Mouse (Mus musculus) C2C12 (cell line): ENCODE results near the gene Dnajc17.

Experiments
- CEBPB ChIP-seq: IDR thresholded peaks from one replicate; pipeline ENCODE4 v1.6.1; 2011; ENCODE audit warnings: low read depth, mild to moderate bottlenecking, control low read depth, moderate library complexity
- CTCF ChIP-seq: IDR thresholded peaks from one replicate; pipeline ENCODE4 v1.5.1; 2011; ENCODE audit not compliant: control insufficient read depth, insufficient read depth, insufficient read length
- FOSL1 ChIP-seq: IDR thresholded peaks from one replicate; pipeline ENCODE4 v1.8.0; 2011; ENCODE audit warnings: mild to moderate bottlenecking, low read length; ENCODE audit not compliant: poor library complexity, insufficient read depth, severe bottlenecking
- MAX ChIP-seq: IDR thresholded peaks from one replicate; pipeline ENCODE4 v1.6.1; 2011; ENCODE audit warnings: mild to moderate bottlenecking, control low read depth
- MYOG ChIP-seq: IDR thresholded peaks from one replicate; pipeline ENCODE4 v1.6.1; 2011; ENCODE audit not compliant: control insufficient read depth, insufficient read length; ENCODE audit errors: extremely low read depth
- USF1 ChIP-seq: IDR thresholded peaks from one replicate; pipeline ENCODE4 v1.6.1; 2011; ENCODE audit warnings: low read depth, mild to moderate bottlenecking, control low read depth, moderate library complexity

DNA sequence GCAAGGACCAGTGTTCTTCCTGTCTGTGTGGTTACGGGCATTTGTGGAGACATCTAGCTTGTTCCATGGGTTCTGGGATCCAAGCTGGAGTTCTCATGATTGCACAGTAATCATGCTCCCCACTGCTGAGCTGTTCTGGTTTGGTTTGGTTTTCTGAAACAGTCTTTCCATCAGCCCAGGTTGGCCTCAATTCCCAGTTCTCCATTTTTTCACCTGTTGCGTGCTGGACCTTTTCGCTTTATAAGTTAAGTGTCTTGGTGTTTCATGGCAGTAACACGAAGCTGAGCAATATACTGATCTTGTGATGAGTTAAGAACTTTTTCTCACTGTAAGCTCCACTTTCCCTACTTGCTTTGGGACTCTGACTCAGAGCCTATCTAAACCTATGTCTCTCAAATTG is 44.6 kb downstream of the Dnajc17 start:
- no peak for TF ChIP-seq USF1
- no peak for TF ChIP-seq CTCF
- TF ChIP-seq MAX, result no peak
- TF ChIP-seq MYOG, result no peak
- no peak for TF ChIP-seq FOSL1
- no peak for TF ChIP-seq CEBPB
